11 mouse cellular contexts compared by ENCODE assay signal in genomic region chr10:67075931-67076878, GRCm38 (mm10). TPM values are rescaled to one million over a fixed set of nuclear protein-coding genes. Genes with fewer than 3 reads are reported as not detected.
DNase-seq lines count a peak whose midpoint lies in the region; ATAC-seq and TF ChIP-seq lines count a peak whose summit lies in the region.
"Had no signal": no experiment of that assay in that cellular context is flagged by ENCODE, and none has a peak within 500 bp of the region (broad histone marks: within the 10 kb centered on the region; RNA-seq: fewer than 3 reads in every experiment).

No protein-coding gene starts in this region.

- intact Hi-C loops in left cerebral cortex, postnatal 14 days (cut with DNase I), result no loop called here

- DNase-seq in frontal cortex, postnatal 25 days (ENCODE audit: low spot score in 2 of 2), result no peak
- peak; percentile 72 to 83 for DNase-seq in left cerebral cortex, postnatal 14 days (ENCODE audit: low spot score in 2 of 2)
- DNase-seq in B cell, adult 2 months, result no peak
- DNase-seq in urinary bladder, postnatal 4 days (ENCODE audit: low spot score in 2 of 2), result no peak
- no peak for DNase-seq in thymus, adult 2 months
- DNase-seq: liver, postnatal 0 days had no signal

- H3K36me3 ChIP-seq in hindbrain, embryonic 15.5 days, result no peaks in the 10 kb centered on the region
- no peaks in the 10 kb centered on the region for H3K36me3 ChIP-seq in thymus, adult 2 months (ENCODE audit: control insufficient read depth, insufficient read depth, low read length)
- H3K36me3 ChIP-seq: heart, embryonic 15.5 days had no signal

- H3K4me1 ChIP-seq in hindbrain, embryonic 15.5 days (replicated peaks), result peaks cover 14% of the 10 kb centered on the region
- peaks cover 12% of the 10 kb centered on the region for H3K4me1 ChIP-seq in thymus, adult 2 months (replicated peaks; ENCODE audit: control insufficient read depth, insufficient read depth, low read length)

- H3K9me3 ChIP-seq in hindbrain, embryonic 15.5 days, result no peaks in the 10 kb centered on the region
- H3K9me3 ChIP-seq: heart, embryonic 15.5 days had no signal

- 56% methylated on average over 21 of the region's 21 CpGs for WGBS in hindbrain, embryonic 15.5 days
- 96% methylated on average over 21 of the region's 21 CpGs for WGBS in thymus, adult 2 months

- H3K4me3 ChIP-seq in hindbrain, embryonic 15.5 days, result no peak overlapping the region
- no peak overlapping the region for H3K4me3 ChIP-seq in thymus, adult 2 months (ENCODE audit: control insufficient read depth, insufficient read depth, low read length)
- H3K4me3 ChIP-seq: heart, embryonic 15.5 days had no signal

- 0 out of 2 replicates have a peak overlapping the region, but pooled peaks have one; percentile 9 for H3K4me2 ChIP-seq in hindbrain, embryonic 15.5 days
- H3K4me2 ChIP-seq: heart, embryonic 15.5 days had no signal

- H3K27me3 ChIP-seq in hindbrain, embryonic 15.5 days, result no peaks in the 10 kb centered on the region
- no peaks in the 10 kb centered on the region for H3K27me3 ChIP-seq in thymus, adult 2 months (ENCODE audit: control insufficient read depth, insufficient read depth, low read length)
- H3K27me3 ChIP-seq: heart, embryonic 15.5 days had no signal

- H3K9ac ChIP-seq in hindbrain, embryonic 15.5 days, result no peak overlapping the region
- H3K9ac ChIP-seq: heart, embryonic 15.5 days; liver, postnatal 0 days had no signal

- peak; percentile 90 for ATAC-seq in frontal cortex, adult (ENCODE audit: low TSS enrichment)
- ATAC-seq in cerebellum, adult (ENCODE audit: insufficient number of reproducible peaks, low FRiP score, low TSS enrichment), result peak; percentile 89
- no peak for ATAC-seq in hindbrain, embryonic 15.5 days (ENCODE audit: low FRiP score, low read depth)
- ATAC-seq: CD4-positive, CD25-positive, alpha-beta regulatory T cell, adult 4 months; liver, postnatal 0 days had no signal

- no peak for TF ChIP-seq POLR2A in thymus, adult 2 months (IDR thresholded peaks at IDR 0.05; ENCODE audit: control insufficient read depth, extremely low read depth, insufficient read depth, low read length, poor library complexity)

- no peak for TF ChIP-seq CTCF in thymus, adult 2 months (IDR thresholded peaks at IDR 0.05; ENCODE audit: borderline replicate concordance, control insufficient read depth, extremely low read depth, insufficient read depth, low read length, poor library complexity)

- H3K27ac ChIP-seq in hindbrain, embryonic 15.5 days (replicated peaks), result no peak overlapping the region; the same call in 1 of the 2 replicates
- no peak overlapping the region for H3K27ac ChIP-seq in thymus, adult 2 months (ENCODE audit: control insufficient read depth, insufficient read depth, low read length)
- H3K27ac ChIP-seq: heart, embryonic 15.5 days had no signal

RNA-seq across cellular contexts. Expression of gene Jmjd1c, which starts 19.7 kb away (rescaled TPM):
- polyA plus RNA-seq in hindbrain, embryonic 15.5 days (2015; fragmentation: Nextera tagmentation; extraction: Ambion mirVana), result 51.0 and 53.9 TPM in 2 replicates
- 10 to 100 TPM; 85.6 to 90.5 TPM for total RNA-seq in left cerebral cortex, postnatal 14 days (2021)
- 31.5 and 38.4 TPM in 2 replicates for polyA plus RNA-seq in thymus, adult 2 months (2012; rRNA removed)

RNA-seq across cellular contexts. Expression of gene Reep3, which starts 20.5 kb away (rescaled TPM):
- 32.8 and 36.2 TPM in 2 replicates for polyA plus RNA-seq in hindbrain, embryonic 15.5 days (2015; fragmentation: Nextera tagmentation; extraction: Ambion mirVana)
- total RNA-seq in left cerebral cortex, postnatal 14 days (2021), result 10 to 100 TPM; 24.2 to 26.3 TPM
- 12.9 and 13.2 TPM in 2 replicates for polyA plus RNA-seq in thymus, adult 2 months (2012; rRNA removed)

Comparison
In these comparisons a context has a peak if more than half of its experiments do, and no peak if none do; other contexts are left out.
1. DNase-seq: peak in left cerebral cortex, postnatal 14 days (2 of 2); none in frontal cortex, postnatal 25 days (0 of 2), B cell, adult 2 months (0 of 2), urinary bladder, postnatal 4 days (0 of 2) and thymus, adult 2 months (single experiment).